Mouse (Mus musculus) adipocyte (in vitro differentiated cells): ENCODE data around the gene Ergic1.

Experiments used
- DNase-seq: peaks from one replicate; pipeline ENCODE4 v3.0.0-alpha.2; 2016; ENCODE audit warnings: low spot score

Gene Ergic1

GRCm38 (mm10) chr17:26537722-26538471 is 23.4 kb upstream of the Ergic1 start:
- DNase-seq, result no peak

- DNase-seq, result no peak
Observed at GRCm38 (mm10) chr17:26540083-26540482, 21.2 kb upstream of the Ergic1 start.

GRCm38 (mm10) chr17:26544319-26544963 is 16.8 kb upstream of the Ergic1 start:
- no peak for DNase-seq

- DNase-seq, result no peak
Observed at GRCm38 (mm10) chr17:26547771-26548170, 13.5 kb upstream of the Ergic1 start.

- no peak for DNase-seq
Observed at GRCm38 (mm10) chr17:26548566-26548965, 12.7 kb upstream of the Ergic1 start.

GRCm38 (mm10) chr17:26549148-26549809 is 12.0 kb upstream of the Ergic1 start:
- DNase-seq, result no peak

- DNase-seq, result no peak
Observed at GRCm38 (mm10) chr17:26551104-26551503, 10.2 kb upstream of the Ergic1 start.

GRCm38 (mm10) chr17:26553033-26553432 is 8.3 kb upstream of the Ergic1 start:
- DNase-seq, result no peak

GRCm38 (mm10) chr17:26560526-26561289 is 581 bp upstream of the Ergic1 start:
- peak; percentile 48 for DNase-seq

GRCm38 (mm10) chr17:26561651-26562181 is 427 bp downstream of the Ergic1 start, which contains the start of gene Dusp1:
Gene Dusp1, minus strand, starts transcription at chr17:26562128.
- peak; percentile 39 for DNase-seq

GRCm38 (mm10) chr17:26562292-26562691 is 1.0 kb downstream of the Ergic1 start:
- DNase-seq, result no peak

GRCm38 (mm10) chr17:26563476-26563875 is 2.2 kb downstream of the Ergic1 start:
- DNase-seq, result no peak

GRCm38 (mm10) chr17:26564439-26564838 is 3.1 kb downstream of the Ergic1 start:
- DNase-seq, result no peak

- DNase-seq, result no peak
Observed at GRCm38 (mm10) chr17:26567142-26567817, 6.0 kb downstream of the Ergic1 start.

- no peak for DNase-seq
Observed at GRCm38 (mm10) chr17:26567818-26568173, 6.5 kb downstream of the Ergic1 start.

- no peak for DNase-seq
Observed at GRCm38 (mm10) chr17:26569594-26570350, 8.5 kb downstream of the Ergic1 start.

GRCm38 (mm10) chr17:26570651-26571118 is 9.4 kb downstream of the Ergic1 start:
- no peak for DNase-seq

GRCm38 (mm10) chr17:26571377-26571776 is 10.1 kb downstream of the Ergic1 start:
- peak; percentile 84 for DNase-seq

- no peak for DNase-seq
Observed at GRCm38 (mm10) chr17:26572265-26572664, 11.0 kb downstream of the Ergic1 start.

GRCm38 (mm10) chr17:26574118-26574517 is 12.8 kb downstream of the Ergic1 start:
- DNase-seq, result no peak

- DNase-seq, result no peak
Observed at GRCm38 (mm10) chr17:26574701-26575100, 13.4 kb downstream of the Ergic1 start.
